Mouse (Mus musculus): Measurements from ENCODE around the gene Rnls. TPM values are rescaled to one million over a fixed set of nuclear protein-coding genes. Genes with fewer than 3 reads are reported as not detected.

Rnls gene
- polyA plus RNA-seq, 1 experiment from 2014 or later: 7.5 TPM

DNA sequence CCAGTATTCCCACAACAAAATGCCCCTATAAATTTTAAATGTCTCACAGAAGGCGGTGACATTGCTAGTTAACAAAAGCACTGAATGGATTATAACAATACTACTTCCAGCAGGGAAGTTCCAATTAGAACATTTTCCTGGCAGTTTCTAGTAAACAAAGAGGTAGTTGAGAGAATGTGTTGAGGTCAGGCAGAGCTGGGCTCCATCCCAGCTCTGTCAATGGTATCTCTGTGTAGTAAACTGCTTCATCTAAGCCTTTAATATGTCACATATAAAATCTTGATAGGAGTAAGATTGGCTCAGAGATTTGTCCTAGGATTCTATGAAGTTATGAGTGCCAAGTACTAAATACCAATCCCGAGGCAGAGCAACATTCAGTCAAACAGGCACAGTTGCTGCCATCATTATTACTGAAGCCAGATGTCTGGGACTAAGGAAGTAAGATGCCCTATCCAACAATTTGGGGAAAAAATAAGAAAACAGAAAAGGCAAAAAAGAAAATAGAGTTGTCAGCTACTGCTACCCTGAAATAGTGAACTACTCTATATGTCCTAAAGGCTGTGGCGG is 92.3 kb downstream of the Rnls start:
- 65% methylated on average over 3 of the region's 3 CpGs for WGBS
- H3K27me3 ChIP-seq: no peaks in the 10 kb centered on the region

DNA sequence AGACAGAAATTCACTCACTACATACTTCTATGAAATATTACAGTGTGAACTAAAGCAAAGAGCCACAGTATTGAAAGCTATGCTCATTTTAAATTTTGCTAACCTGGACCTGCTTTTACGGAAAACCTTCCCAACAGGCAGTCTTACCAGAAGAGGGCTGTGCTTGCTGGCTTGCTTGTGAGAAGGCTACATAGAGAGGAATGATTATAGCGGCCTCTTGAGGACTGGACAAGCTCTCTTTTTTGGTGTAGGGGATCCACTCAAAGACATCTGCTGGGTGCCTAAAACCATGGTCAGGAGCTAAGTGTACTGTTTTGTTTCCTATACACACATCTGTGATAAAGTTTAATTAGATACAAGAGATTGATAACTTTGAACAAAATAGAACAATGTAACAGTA is 95.8 kb downstream of the Rnls start:
- Histone ChIP-seq H3K27ac (no peak overlapping the region), H3K27me3 (no peaks in the 10 kb centered on the region), H3K4me2 (no peak overlapping the region), H3K36me3 (no peaks in the 10 kb centered on the region), H3K4me1 (no peaks in the 10 kb centered on the region), H3K4me3 (no peak overlapping the region), H3K9me3 (no peaks in the 10 kb centered on the region), H3K9ac (no peak overlapping the region)
- WGBS: 50% methylated on average over 2 of the region's 2 CpGs
- ATAC-seq (ENCODE audit: insufficient number of reproducible peaks, insufficient read depth, low FRiP score, low TSS enrichment, low read depth): no peak

More for the DNA sequence above, 92.3 kb downstream of the Rnls start:
- no peak for ATAC-seq (ENCODE audit: insufficient number of reproducible peaks, insufficient read depth, low FRiP score, low TSS enrichment, low read depth)
- no peak overlapping the region for H3K4me2 ChIP-seq
- H3K4me3 ChIP-seq: no peak overlapping the region
- H3K9ac ChIP-seq: no peak overlapping the region
- H3K27ac ChIP-seq: no peak overlapping the region
- H3K9me3 ChIP-seq: no peaks in the 10 kb centered on the region
- H3K4me1 ChIP-seq: no peaks in the 10 kb centered on the region
- no peaks in the 10 kb centered on the region for H3K36me3 ChIP-seq

DNA sequence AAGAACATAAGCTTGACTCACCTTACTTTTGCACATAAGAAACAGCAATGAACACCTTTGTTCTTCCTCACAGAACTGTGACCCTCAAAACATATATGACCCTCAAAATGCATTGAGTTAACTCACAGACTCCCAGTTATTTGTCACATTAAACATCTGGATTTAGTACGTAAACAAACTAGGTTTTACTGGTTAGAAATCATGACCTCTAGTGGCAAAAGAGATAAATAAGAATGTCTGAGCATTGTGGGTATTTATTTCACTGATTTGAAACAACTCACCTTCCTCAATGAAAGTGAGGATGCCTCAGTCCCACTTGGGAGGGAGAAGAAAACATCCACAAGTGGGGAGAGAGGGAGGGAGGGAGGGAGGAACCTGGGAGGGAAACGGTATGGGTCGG is 109.1 kb downstream of the Rnls start:
- no peak overlapping the region for H3K4me3 ChIP-seq
- WGBS: 54% methylated on average over 3 of the region's 3 CpGs

DNA sequence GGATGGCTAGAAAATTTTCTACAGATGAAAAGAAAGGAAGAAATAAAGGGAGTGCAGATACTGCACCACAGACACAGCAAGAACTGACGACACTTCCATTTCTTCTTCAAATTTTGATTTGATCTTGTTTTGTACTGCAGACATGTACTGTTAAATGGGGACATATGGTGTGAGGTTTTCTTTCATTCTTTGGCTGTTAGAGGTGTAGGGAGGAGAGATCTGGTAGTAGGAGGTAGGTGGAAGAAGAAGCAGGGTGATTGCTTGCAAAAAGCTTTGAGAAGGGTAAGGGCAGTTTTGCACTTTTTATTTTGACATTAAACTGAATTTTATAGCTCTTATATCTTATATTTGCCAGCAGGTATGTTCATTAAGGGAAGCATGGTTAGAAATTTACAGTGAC is 115.7 kb downstream of the Rnls start:
- Histone ChIP-seq H3K27ac (no peak overlapping the region), H3K4me1 (no peaks in the 10 kb centered on the region), H3K36me3 (no peaks in the 10 kb centered on the region), H3K27me3 (no peaks in the 10 kb centered on the region), H3K9me3 (no peaks in the 10 kb centered on the region), H3K9ac (no peak overlapping the region), H3K4me3 (no peak overlapping the region), H3K4me2 (no peak overlapping the region)
- 73% methylated on average over 1 of the region's 1 CpGs for WGBS
- ATAC-seq (ENCODE audit: insufficient number of reproducible peaks, insufficient read depth, low FRiP score, low TSS enrichment, low read depth): no peak

More for the DNA sequence above, 109.1 kb downstream of the Rnls start:
- H3K9me3 ChIP-seq: no peaks in the 10 kb centered on the region
- no peak for ATAC-seq (ENCODE audit: insufficient number of reproducible peaks, insufficient read depth, low FRiP score, low TSS enrichment, low read depth)
- no peaks in the 10 kb centered on the region for H3K27me3 ChIP-seq
- no peak overlapping the region for H3K27ac ChIP-seq
- H3K9ac ChIP-seq: no peak overlapping the region
- no peaks in the 10 kb centered on the region for H3K36me3 ChIP-seq
- no peak overlapping the region for H3K4me2 ChIP-seq
- H3K4me1 ChIP-seq: no peaks in the 10 kb centered on the region

DNA sequence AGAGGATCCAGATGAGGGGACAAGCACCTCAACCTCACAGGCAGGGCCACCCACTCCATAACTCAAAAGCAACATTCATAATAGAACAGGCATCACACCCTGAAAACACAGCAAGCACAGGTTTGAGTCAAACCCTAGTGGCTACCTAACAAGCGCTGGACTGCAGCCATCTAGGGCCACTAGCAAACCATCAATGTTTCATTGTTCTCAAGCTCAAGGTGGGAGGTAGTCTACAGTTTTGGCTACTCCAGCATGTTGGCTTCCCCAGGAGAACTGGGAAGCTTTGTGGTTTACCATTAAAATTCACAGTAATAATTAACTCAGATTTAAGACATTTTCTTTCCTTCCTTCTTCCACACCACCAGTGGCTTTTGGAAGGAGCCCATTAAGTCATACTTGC is 118.4 kb downstream of the Rnls start:
- H3K27me3 ChIP-seq: no peaks in the 10 kb centered on the region
- 82% methylated on average over 1 of the region's 1 CpGs for WGBS
- no peaks in the 10 kb centered on the region for H3K36me3 ChIP-seq
- H3K9ac ChIP-seq: no peak overlapping the region
- no peak overlapping the region for H3K4me3 ChIP-seq
- H3K27ac ChIP-seq: no peak overlapping the region
- H3K9me3 ChIP-seq: no peaks in the 10 kb centered on the region
- no peak overlapping the region for H3K4me2 ChIP-seq
- no peaks in the 10 kb centered on the region for H3K4me1 ChIP-seq
- ATAC-seq (ENCODE audit: insufficient number of reproducible peaks, insufficient read depth, low FRiP score, low TSS enrichment, low read depth): no peak

DNA sequence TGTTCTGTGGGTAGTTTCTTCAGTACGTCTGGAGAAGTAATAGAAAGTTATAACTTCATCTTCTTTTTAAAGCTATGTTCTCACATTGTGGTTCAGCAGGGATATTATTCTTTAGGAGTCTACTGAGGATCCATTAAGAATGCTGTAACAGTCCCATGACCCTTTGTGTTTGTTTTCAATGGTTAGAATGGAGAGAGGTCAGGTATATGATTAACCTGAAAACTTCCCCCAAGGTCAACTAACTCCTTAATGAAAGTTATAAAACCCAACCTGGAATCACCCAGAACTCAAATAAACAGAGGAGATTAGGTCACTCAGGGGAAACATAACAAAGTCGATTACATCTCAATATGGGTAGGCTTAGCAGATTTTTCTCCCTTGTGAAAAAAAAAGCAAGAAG is 120.5 kb downstream of the Rnls start:
- WGBS: 56% methylated on average over 2 of the region's 2 CpGs
- H3K4me2 ChIP-seq: no peak overlapping the region
- H3K27ac ChIP-seq: no peak overlapping the region
- no peaks in the 10 kb centered on the region for H3K9me3 ChIP-seq
- no peaks in the 10 kb centered on the region for H3K4me1 ChIP-seq
- no peaks in the 10 kb centered on the region for H3K36me3 ChIP-seq
- H3K27me3 ChIP-seq: no peaks in the 10 kb centered on the region
- no peak overlapping the region for H3K4me3 ChIP-seq
- no peak for ATAC-seq (ENCODE audit: insufficient number of reproducible peaks, insufficient read depth, low FRiP score, low TSS enrichment, low read depth)
- no peak overlapping the region for H3K9ac ChIP-seq

DNA sequence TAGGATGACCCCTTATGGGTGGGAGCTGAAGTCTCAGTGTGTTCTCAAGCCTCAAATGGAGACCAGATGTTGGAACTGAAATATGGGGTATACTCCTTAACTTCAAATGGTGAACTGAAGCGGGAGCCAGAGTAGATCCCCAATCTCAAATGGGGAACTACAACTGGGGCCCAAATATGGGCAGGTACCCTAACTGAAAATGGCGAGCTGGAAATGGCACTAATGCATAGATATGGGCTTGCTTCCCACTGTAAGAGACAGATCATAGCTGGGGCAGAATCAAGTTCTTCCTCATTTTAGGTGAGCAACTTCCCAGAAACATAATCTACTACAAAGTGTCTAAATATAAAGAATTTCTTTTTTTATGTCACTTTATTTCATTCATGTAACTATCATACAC is 121.9 kb downstream of the Rnls start:
- Histone ChIP-seq H3K4me2 (no peak overlapping the region), H3K9me3 (no peaks in the 10 kb centered on the region), H3K36me3 (no peaks in the 10 kb centered on the region), H3K27me3 (no peaks in the 10 kb centered on the region), H3K27ac (no peak overlapping the region), H3K4me1 (no peaks in the 10 kb centered on the region), H3K9ac (no peak overlapping the region), H3K4me3 (no peak overlapping the region)
- no peak for ATAC-seq (ENCODE audit: insufficient number of reproducible peaks, insufficient read depth, low FRiP score, low TSS enrichment, low read depth)
- 74% methylated on average over 2 of the region's 2 CpGs for WGBS

DNA sequence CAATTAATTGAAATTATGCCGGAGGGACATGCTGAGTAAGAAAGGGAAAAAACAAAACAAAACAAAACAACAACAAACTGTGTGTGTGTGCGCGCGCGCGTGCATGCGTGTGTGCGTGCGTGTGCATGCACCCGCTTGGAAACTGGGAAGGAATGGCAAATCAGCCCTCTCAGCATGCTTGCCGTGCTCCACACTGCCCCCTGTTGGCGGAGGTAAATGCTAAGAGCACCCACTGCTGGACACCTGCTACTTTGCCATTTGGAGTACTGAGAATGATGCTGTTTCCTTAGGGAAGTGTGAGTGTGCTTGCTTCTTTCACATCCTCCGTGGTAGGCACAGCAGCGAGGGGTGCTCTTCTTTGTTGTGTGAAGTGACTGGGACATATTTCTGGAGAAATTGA is 124.1 kb downstream of the Rnls start:
- H3K27ac ChIP-seq: no peak overlapping the region
- ATAC-seq (ENCODE audit: insufficient number of reproducible peaks, insufficient read depth, low FRiP score, low TSS enrichment, low read depth): no peak
- no peaks in the 10 kb centered on the region for H3K9me3 ChIP-seq
- H3K4me1 ChIP-seq: no peaks in the 10 kb centered on the region
- H3K36me3 ChIP-seq: no peaks in the 10 kb centered on the region
- 87% methylated on average over 14 of the region's 14 CpGs for WGBS
- H3K4me3 ChIP-seq: no peak overlapping the region
- H3K27me3 ChIP-seq: no peaks in the 10 kb centered on the region
- H3K9ac ChIP-seq: no peak overlapping the region
- H3K4me2 ChIP-seq: no peak overlapping the region

DNA sequence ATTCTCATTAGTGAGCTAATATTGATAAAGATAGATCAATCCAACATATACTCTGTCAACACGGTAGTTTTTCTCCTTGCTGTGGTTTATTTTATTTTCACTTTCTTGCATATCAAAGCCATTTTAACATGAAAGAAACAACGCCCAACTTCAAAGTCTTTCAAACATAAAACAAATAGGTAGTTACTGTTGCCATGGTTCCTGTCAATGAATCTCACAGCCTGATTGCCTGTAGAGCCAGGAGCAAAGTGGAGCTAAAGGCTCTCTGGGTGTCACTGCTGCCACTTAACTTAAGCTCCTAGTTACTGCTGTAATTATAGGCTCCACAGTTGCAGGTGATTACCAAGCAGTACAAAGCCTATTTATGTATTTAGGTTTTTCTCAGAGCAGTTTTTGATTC is 126.8 kb downstream of the Rnls start:
- Histone ChIP-seq H3K27ac (no peak overlapping the region), H3K4me3 (no peak overlapping the region), H3K4me2 (no peak overlapping the region), H3K9me3 (no peaks in the 10 kb centered on the region), H3K36me3 (no peaks in the 10 kb centered on the region), H3K4me1 (no peaks in the 10 kb centered on the region), H3K27me3 (no peaks in the 10 kb centered on the region), H3K9ac (no peak overlapping the region)
- WGBS: 22% methylated on average over 2 of the region's 2 CpGs
- ATAC-seq (ENCODE audit: insufficient number of reproducible peaks, insufficient read depth, low FRiP score, low TSS enrichment, low read depth): no peak

DNA sequence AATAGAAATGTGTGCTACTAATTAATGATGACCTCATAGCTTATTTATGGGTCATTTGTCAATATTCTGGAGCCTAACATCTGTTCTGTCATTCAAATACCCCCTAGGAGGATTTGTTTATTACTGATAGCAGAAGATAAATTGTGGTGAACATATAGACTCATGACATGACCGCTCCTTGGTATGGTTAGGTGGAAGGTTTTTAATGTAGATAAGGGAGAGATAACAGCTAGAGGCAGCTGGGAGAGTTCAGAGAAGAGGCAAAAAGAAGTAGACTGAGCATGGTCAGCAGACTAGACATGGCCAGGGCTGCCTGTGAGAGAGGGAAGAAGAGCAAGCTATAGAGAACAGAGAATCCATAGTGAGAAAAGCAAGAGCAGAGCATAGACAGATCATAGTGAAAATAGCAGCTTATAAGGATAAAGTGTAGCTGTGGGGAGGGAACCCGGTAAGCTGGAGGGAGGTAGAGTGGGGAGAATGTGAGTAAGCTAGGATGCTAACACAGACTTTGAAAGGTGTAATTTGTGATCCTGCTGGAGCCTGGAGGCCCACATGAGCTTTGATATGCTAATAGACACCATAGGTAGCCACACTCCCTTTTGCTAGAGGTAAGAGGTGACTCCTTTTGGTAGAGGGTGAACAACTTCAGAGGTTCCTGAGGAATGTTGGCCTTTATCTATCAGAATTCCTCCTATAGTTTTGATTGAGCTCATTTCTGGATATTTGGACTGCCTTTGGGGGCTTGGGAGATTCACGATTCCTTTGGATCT is 127.7 kb downstream of the Rnls start:
- Histone ChIP-seq H3K9ac (no peak overlapping the region), H3K9me3 (no peaks in the 10 kb centered on the region), H3K27ac (no peak overlapping the region), H3K27me3 (no peaks in the 10 kb centered on the region), H3K36me3 (no peaks in the 10 kb centered on the region), H3K4me1 (no peaks in the 10 kb centered on the region), H3K4me2 (no peak overlapping the region), H3K4me3 (no peak overlapping the region)
- no peak for ATAC-seq (ENCODE audit: insufficient number of reproducible peaks, insufficient read depth, low FRiP score, low TSS enrichment, low read depth)
- WGBS: 49% methylated on average over 3 of the region's 3 CpGs

DNA sequence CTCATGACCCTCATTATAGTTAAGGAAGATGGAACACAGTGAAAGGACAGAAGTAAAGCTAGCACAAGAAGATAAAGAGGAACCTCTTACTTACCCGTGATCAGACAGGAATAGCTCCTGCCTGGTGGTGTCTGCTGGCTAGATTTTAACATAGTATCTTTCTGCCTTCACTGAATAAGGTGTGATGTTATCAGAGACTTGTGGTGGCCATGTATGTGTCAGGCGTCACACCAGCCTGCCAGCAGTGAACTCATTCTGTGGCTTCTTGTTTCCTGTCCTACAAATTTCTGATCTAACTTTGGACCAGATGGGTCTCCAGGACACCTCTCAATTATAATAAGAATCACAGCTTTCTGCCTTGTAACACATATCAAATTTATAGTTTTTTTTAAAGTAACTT is 129.7 kb downstream of the Rnls start:
- WGBS: 63% methylated on average over 2 of the region's 2 CpGs
- H3K4me3 ChIP-seq: no peak overlapping the region
- H3K27me3 ChIP-seq: no peaks in the 10 kb centered on the region
- no peaks in the 10 kb centered on the region for H3K4me1 ChIP-seq
- H3K27ac ChIP-seq: no peak overlapping the region
- ATAC-seq (ENCODE audit: insufficient number of reproducible peaks, insufficient read depth, low FRiP score, low TSS enrichment, low read depth): no peak
- H3K4me2 ChIP-seq: no peak overlapping the region
- H3K9me3 ChIP-seq: no peaks in the 10 kb centered on the region
- H3K36me3 ChIP-seq: no peaks in the 10 kb centered on the region
- H3K9ac ChIP-seq: no peak overlapping the region

DNA sequence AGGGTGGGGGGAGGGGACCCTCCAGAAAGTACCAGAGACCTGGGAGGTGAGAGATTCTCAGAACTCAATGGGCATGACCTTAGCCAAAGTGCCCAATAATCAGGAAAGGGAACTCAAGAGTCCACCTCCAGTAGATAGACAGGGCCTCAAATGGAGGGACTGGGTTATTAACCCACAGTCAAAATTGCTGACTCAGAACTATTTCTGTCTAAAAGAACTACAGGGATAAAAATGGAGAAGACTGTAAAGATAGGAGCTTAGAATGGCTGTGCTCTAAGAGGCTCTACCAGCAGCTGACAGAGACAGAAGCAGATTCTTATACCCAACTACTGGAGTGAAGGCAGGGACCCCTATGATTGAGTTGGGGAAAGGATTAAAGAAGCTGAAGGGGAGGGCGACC is 132.9 kb downstream of the Rnls start:
- Histone ChIP-seq H3K4me2 (no peak overlapping the region), H3K27me3 (no peaks in the 10 kb centered on the region), H3K27ac (no peak overlapping the region), H3K4me1 (no peaks in the 10 kb centered on the region), H3K9me3 (no peaks in the 10 kb centered on the region), H3K36me3 (no peaks in the 10 kb centered on the region), H3K9ac (no peak overlapping the region), H3K4me3 (no peak overlapping the region)
- no peak for ATAC-seq (ENCODE audit: insufficient number of reproducible peaks, insufficient read depth, low FRiP score, low TSS enrichment, low read depth)
- WGBS: 86% methylated on average over 1 of the region's 1 CpGs

All from embryonic facial prominence, embryonic 13.5 days (tissue).